Mouse (Mus musculus): ENCODE results near the gene Cpa2. TPM values are rescaled to one million over a fixed set of nuclear protein-coding genes. Genes with fewer than 3 reads are reported as not detected.

The Cpa2 gene
- polyA plus RNA-seq, 1 experiment = 1.2 TPM

GRCm38 (mm10) chr6:30526586-30527515 lies 14.5 kb upstream of the Cpa2 start:
- Histone ChIP-seq H3K27ac (ENCODE audit: insufficient read depth, low read length) (no peak overlapping the region), H3K4me3 (ENCODE audit: insufficient read depth, low read length) (no peak overlapping the region), H3K4me1 (ENCODE audit: control insufficient read depth, insufficient read depth, low read length) (peaks cover 6% of the 10 kb centered on the region; the same call in 1 of the 2 replicates)
- TF ChIP-seq POLR2A (IDR thresholded peaks at IDR 0.05; ENCODE audit: low read depth, low read length) (no peak), CTCF (IDR thresholded peaks at IDR 0.05; ENCODE audit: borderline replicate concordance, insufficient read depth, low read length) (no peak)

- H3K4me3 ChIP-seq (ENCODE audit: insufficient read depth, low read length) = no peak overlapping the region
- peaks cover 6% of the 10 kb centered on the region; the same call in 1 of the 2 replicates for H3K4me1 ChIP-seq (ENCODE audit: control insufficient read depth, insufficient read depth, low read length)
- TF ChIP-seq CTCF (IDR thresholded peaks at IDR 0.05; ENCODE audit: borderline replicate concordance, insufficient read depth, low read length) (no peak), POLR2A (IDR thresholded peaks at IDR 0.05; ENCODE audit: low read depth, low read length) (no peak)
- no peak overlapping the region for H3K27ac ChIP-seq (ENCODE audit: insufficient read depth, low read length)
These were observed 12.6 kb upstream of the Cpa2 start for GRCm38 (mm10) chr6:30528800-30529199.

GRCm38 (mm10) chr6:30535340-30535739 lies 6.0 kb upstream of the Cpa2 start:
- H3K4me3 ChIP-seq (ENCODE audit: insufficient read depth, low read length) = no peak overlapping the region
- no peak overlapping the region for H3K27ac ChIP-seq (ENCODE audit: insufficient read depth, low read length)
- TF ChIP-seq CTCF (IDR thresholded peaks at IDR 0.05; ENCODE audit: borderline replicate concordance, insufficient read depth, low read length) (no peak), POLR2A (IDR thresholded peaks at IDR 0.05; ENCODE audit: low read depth, low read length) (no peak)

GRCm38 (mm10) chr6:30538240-30538639 lies 3.1 kb upstream of the Cpa2 start:
- Histone ChIP-seq H3K27ac (ENCODE audit: insufficient read depth, low read length) (no peak overlapping the region), H3K4me3 (ENCODE audit: insufficient read depth, low read length) (no peak overlapping the region), H3K4me1 (ENCODE audit: control insufficient read depth, insufficient read depth, low read length) (no peaks in the 10 kb centered on the region)
- TF ChIP-seq POLR2A (IDR thresholded peaks at IDR 0.05; ENCODE audit: low read depth, low read length) (no peak), CTCF (IDR thresholded peaks at IDR 0.05; ENCODE audit: borderline replicate concordance, insufficient read depth, low read length) (no peak)

More at GRCm38 (mm10) chr6:30535340-30535739, 6.0 kb upstream of the Cpa2 start:
- no peaks in the 10 kb centered on the region for H3K4me1 ChIP-seq (ENCODE audit: control insufficient read depth, insufficient read depth, low read length)

- H3K27ac ChIP-seq (ENCODE audit: insufficient read depth, low read length) = no peak overlapping the region
- TF ChIP-seq POLR2A (IDR thresholded peaks at IDR 0.05; ENCODE audit: low read depth, low read length) (no peak), CTCF (IDR thresholded peaks at IDR 0.05; ENCODE audit: borderline replicate concordance, insufficient read depth, low read length) (no peak)
- H3K4me1 ChIP-seq (ENCODE audit: control insufficient read depth, insufficient read depth, low read length) = no peaks in the 10 kb centered on the region
- H3K4me3 ChIP-seq (ENCODE audit: insufficient read depth, low read length) = no peak overlapping the region
These were observed 2.6 kb upstream of the Cpa2 start for GRCm38 (mm10) chr6:30538800-30539199.

- no peak overlapping the region for H3K4me3 ChIP-seq (ENCODE audit: insufficient read depth, low read length)
- no peak for TF ChIP-seq CTCF (IDR thresholded peaks at IDR 0.05; ENCODE audit: borderline replicate concordance, insufficient read depth, low read length)
- H3K27ac ChIP-seq (ENCODE audit: insufficient read depth, low read length) = no peak overlapping the region
- peaks cover 5% of the 10 kb centered on the region; the same call in 1 of the 2 replicates for H3K4me1 ChIP-seq (ENCODE audit: control insufficient read depth, insufficient read depth, low read length)
These were observed 895 bp downstream of the Cpa2 start for GRCm38 (mm10) chr6:30542277-30542676.

- Histone ChIP-seq H3K27ac (ENCODE audit: insufficient read depth, low read length) (no peak overlapping the region), H3K4me1 (ENCODE audit: control insufficient read depth, insufficient read depth, low read length) (peaks cover 5% of the 10 kb centered on the region; the same call in 1 of the 2 replicates), H3K4me3 (ENCODE audit: insufficient read depth, low read length) (no peak overlapping the region)
- TF ChIP-seq CTCF (IDR thresholded peaks at IDR 0.05; ENCODE audit: borderline replicate concordance, insufficient read depth, low read length) (no peak), POLR2A (IDR thresholded peaks at IDR 0.05; ENCODE audit: low read depth, low read length) (no peak)
These were observed 1.7 kb downstream of the Cpa2 start for GRCm38 (mm10) chr6:30543077-30543476.

- no peak overlapping the region for H3K4me3 ChIP-seq (ENCODE audit: insufficient read depth, low read length)
- TF ChIP-seq CTCF (IDR thresholded peaks at IDR 0.05; ENCODE audit: borderline replicate concordance, insufficient read depth, low read length) (no peak), POLR2A (IDR thresholded peaks at IDR 0.05; ENCODE audit: low read depth, low read length) (no peak)
- peaks cover 5% of the 10 kb centered on the region; the same call in 1 of the 2 replicates for H3K4me1 ChIP-seq (ENCODE audit: control insufficient read depth, insufficient read depth, low read length)
- H3K27ac ChIP-seq (ENCODE audit: insufficient read depth, low read length) = no peak overlapping the region
These were observed 2.5 kb downstream of the Cpa2 start for GRCm38 (mm10) chr6:30543851-30544250.

GRCm38 (mm10) chr6:30545689-30546088 lies 4.3 kb downstream of the Cpa2 start:
- H3K4me3 ChIP-seq (ENCODE audit: insufficient read depth, low read length) = no peak overlapping the region

More at GRCm38 (mm10) chr6:30545689-30546088, 4.3 kb downstream of the Cpa2 start:
- no peak for TF ChIP-seq POLR2A (IDR thresholded peaks at IDR 0.05; ENCODE audit: low read depth, low read length)
- no peak for TF ChIP-seq CTCF (IDR thresholded peaks at IDR 0.05; ENCODE audit: borderline replicate concordance, insufficient read depth, low read length)
- H3K4me1 ChIP-seq (ENCODE audit: control insufficient read depth, insufficient read depth, low read length) = peaks cover 8% of the 10 kb centered on the region
- no peak overlapping the region for H3K27ac ChIP-seq (ENCODE audit: insufficient read depth, low read length)
